In genomic region chr9:50942711-50943110, GRCm38 (mm10) we compare ENCODE assay signal across 26 mouse cellular contexts.
"Had no signal": no experiment of that assay in that cellular context is flagged by ENCODE, and none has a peak within 500 bp of the region (broad histone marks: within the 10 kb centered on the region; RNA-seq: fewer than 3 reads in every experiment).

No protein-coding gene starts in this region.

- H3K4me2 ChIP-seq: heart, embryonic 12.5 days; hindbrain, embryonic 12.5 days; hindbrain, embryonic 14.5 days; intestine, embryonic 15.5 days; limb, embryonic 13.5 days; limb, embryonic 15.5 days; liver, embryonic 12.5 days had no signal

- DNase-seq: gastrocnemius, postnatal 14 days; gastrocnemius, postnatal 36 days; heart, adult 18-20 months; heart, postnatal 10 days; heart, postnatal 4 days; kidney, adult 18-20 months; kidney, adult 8-10 months; kidney, postnatal 10 days; kidney, postnatal 25 days; kidney, postnatal 4 days; layer of hippocampus, postnatal 36 days; left cerebral cortex, postnatal 4 days had no signal

- H3K36me3 ChIP-seq: heart, embryonic 10.5 days; heart, embryonic 12.5 days; hindbrain, embryonic 10.5 days; intestine, embryonic 15.5 days; limb, embryonic 13.5 days; limb, embryonic 15.5 days; liver, embryonic 12.5 days had no signal

- H3K9ac ChIP-seq: heart, embryonic 12.5 days; hindbrain, embryonic 12.5 days; hindbrain, embryonic 14.5 days; intestine, embryonic 15.5 days; limb, embryonic 13.5 days; limb, embryonic 15.5 days; liver, embryonic 12.5 days; liver, embryonic 14.5 days had no signal

- H3K4me3 ChIP-seq: heart, embryonic 10.5 days; heart, embryonic 12.5 days; hindbrain, embryonic 10.5 days; hindbrain, embryonic 12.5 days; intestine, embryonic 15.5 days; layer of hippocampus, adult 2 months; limb, embryonic 13.5 days; limb, embryonic 15.5 days; liver, embryonic 12.5 days had no signal

- H3K9me3 ChIP-seq: heart, embryonic 10.5 days; heart, embryonic 12.5 days; hindbrain, embryonic 10.5 days; hindbrain, embryonic 12.5 days; intestine, embryonic 15.5 days; limb, embryonic 13.5 days; limb, embryonic 15.5 days; liver, embryonic 12.5 days had no signal

- H3K27ac ChIP-seq: heart, embryonic 10.5 days; hindbrain, embryonic 10.5 days; hindbrain, embryonic 12.5 days; hindbrain, embryonic 14.5 days; intestine, embryonic 15.5 days; layer of hippocampus, adult 2 months; limb, embryonic 13.5 days; limb, embryonic 15.5 days; liver, embryonic 12.5 days; liver, embryonic 14.5 days had no signal

- H3K4me1 ChIP-seq: heart, embryonic 10.5 days; heart, embryonic 12.5 days; hindbrain, embryonic 10.5 days; hindbrain, embryonic 12.5 days; intestine, embryonic 15.5 days; limb, embryonic 15.5 days had no signal

- H3K27me3 ChIP-seq: heart, embryonic 12.5 days; hindbrain, embryonic 12.5 days; intestine, embryonic 15.5 days; limb, embryonic 13.5 days; limb, embryonic 15.5 days; liver, embryonic 12.5 days had no signal

- ATAC-seq: hindbrain, embryonic 16.5 days; inflammation-experienced regulatory T-cells, adult 6 months; intestine, embryonic 15.5 days; intestine, postnatal 0 days; liver, embryonic 12.5 days had no signal
